Mouse (Mus musculus) kidney, adult 8-10 months (tissue): ENCODE measurements around the gene Snap47.
A peak's percentile ranks its signal among the peaks of the same experiment; 100 is the strongest.

ENCODE experiments used
- DNase-seq, 2 experiments: peaks; one replicate each; pipeline ENCODE4 v3.0.0; 2022

Gene Snap47

DNA sequence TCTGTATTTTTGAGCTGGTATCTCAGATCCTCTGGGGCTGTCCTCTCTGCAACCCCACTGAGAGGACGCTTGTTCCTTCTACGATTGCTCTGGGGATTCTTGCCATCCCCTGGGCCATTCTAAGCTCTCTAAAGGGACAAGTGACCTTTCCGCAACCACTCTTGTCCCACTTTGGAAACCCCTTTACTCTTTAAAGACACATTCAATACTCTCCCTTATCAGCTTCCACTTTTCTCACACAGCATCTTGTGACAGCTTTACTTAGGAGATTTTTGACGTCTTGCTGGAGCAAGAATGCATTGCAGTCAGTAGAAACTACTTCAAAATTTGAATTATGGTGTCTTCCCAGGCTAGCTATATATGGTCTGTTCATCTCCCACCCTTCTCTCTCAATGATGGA, at the start of gene Snap47:
Snap47 (minus strand) TSS at position 101 of the 400 bp plus-strand sequence.
- no peak for DNase-seq

DNA sequence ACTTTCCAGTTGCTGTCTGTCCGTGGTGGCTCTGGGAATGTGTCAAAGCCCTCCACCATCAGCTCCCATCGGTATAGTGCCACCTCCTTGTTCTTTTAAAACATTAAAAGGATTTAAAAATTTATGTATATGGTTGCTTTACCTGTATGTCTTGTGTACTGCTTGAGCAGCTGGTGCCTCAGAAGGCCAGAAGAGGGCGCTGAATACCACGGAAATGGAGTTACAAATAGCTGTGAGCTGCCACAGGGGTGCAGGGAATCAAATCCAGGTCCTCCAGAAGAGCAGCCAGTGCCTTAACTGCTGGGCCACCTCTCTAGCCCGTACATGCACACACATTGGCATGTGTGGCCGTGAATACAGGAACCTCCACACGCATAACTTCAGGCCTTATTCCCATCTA, 46.8 kb upstream of the Snap47 start:
- DNase-seq, result no peak

GRCm38 (mm10) chr11:59496672-59497310, 45.8 kb upstream of the Snap47 start:
- no peak for DNase-seq

DNA sequence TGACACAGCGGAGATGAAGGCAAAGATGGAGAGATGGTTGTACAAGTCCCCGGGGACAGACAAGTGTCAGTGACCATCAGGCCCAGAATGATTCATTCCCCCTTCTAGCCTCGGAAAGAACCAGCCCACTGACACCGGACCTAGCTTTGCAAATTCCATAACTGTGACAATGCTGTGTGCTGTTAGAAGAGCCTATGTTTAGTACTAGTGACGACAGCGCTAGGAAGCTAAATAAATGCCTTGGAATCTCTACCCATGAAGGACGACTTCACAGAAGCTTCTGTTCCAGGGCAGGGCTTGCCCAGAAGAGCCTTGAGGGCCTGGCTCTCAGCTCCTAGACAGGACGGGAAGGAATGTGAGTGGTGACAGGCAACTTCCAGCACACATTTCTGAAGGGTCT, 35.2 kb upstream of the Snap47 start:
- no peak for DNase-seq

GRCm38 (mm10) chr11:59485641-59486040, 34.7 kb upstream of the Snap47 start:
- DNase-seq, result no peak

- peak; percentile 42 to 60 for DNase-seq
These were observed 32.2 kb upstream of the Snap47 start for GRCm38 (mm10) chr11:59483212-59483611.

DNA sequence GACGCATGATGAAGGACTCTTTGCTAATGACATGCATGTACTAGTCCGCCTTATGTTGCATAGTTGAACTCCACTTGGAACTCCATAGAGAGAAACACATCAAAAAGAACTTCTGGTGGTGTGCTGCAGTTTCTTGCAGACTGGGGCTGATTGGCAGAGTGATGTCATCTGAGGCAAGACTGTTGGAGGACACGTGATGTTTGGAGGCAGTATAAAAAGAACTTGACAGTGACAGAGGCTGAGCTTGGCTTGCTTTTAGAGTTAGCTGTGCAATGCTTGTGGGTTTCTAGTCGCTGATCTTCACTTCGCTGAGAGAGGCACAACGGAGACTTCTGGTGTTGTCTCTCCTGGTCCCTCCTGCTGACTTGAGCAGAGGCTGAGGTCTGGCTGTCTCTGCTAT, 26.3 kb upstream of the Snap47 start:
- no peak for DNase-seq

DNA sequence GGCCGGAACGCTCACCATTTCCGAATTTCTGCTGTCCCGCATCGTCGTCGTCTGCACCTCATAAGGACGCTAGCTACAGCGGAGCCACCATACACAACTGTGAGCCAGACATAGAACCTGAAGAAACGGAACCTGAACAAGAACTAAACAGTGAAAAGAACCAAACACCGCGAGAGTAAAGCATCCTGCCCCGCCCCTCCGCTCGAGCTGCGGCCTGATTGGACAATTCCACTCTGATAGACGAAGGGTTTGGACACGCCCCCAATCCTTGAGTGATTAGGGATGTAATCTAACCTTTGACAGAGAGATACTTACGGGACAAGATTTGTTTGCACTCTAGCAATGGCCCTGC, 21.3 kb upstream of the Snap47 start, which contains the start of gene Zfp867:
Zfp867 (minus strand) TSS at position 149 of the 352 bp plus-strand sequence.
- peak; percentile 87 to 95 for DNase-seq

DNA sequence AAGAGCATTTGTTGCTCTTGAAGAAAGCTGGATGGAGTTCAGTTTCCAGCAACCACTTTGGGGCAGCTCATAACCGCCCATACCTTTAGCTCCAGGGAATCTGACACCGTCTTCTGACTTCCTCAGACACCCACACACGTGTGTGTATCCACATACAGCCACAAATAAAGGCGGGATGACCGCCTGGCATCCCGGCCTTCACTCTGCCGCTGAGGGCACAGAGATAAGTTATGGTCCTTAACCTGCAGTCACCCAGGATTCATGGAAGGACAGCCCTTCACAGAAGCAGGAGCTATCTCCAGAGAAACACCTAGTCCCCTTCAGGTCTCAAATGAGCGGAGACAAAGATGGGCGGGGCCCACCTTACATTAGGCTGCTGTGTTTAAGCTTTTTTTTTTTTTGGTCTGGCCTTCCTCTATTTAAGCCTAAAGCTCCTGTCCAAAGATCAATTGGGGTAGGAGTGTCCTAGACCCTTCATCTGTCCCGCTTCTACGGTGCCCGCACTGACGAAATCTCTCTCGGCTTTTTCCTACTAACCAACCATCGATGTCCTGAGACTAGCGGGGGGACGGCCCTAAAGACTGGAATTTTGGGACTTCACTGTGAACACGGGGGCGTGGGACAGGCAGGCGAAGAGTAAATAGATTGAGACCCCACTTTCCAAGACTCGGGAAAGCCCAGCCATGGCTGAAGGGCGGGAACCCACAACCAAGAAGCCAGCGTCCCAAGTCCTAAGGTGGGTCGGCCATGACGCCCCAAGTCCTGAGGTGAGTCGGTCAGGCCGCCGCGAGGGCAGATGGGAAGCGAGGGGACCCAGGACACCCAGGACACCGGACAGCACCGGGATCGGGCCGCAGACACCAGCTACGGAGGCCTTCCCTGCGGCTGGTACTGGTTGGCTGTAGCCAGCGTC, 20.7 kb upstream of the Snap47 start:
- DNase-seq, result no peak

- no peak for DNase-seq
These were observed 9.5 kb upstream of the Snap47 start for GRCm38 (mm10) chr11:59460459-59460858.

DNA sequence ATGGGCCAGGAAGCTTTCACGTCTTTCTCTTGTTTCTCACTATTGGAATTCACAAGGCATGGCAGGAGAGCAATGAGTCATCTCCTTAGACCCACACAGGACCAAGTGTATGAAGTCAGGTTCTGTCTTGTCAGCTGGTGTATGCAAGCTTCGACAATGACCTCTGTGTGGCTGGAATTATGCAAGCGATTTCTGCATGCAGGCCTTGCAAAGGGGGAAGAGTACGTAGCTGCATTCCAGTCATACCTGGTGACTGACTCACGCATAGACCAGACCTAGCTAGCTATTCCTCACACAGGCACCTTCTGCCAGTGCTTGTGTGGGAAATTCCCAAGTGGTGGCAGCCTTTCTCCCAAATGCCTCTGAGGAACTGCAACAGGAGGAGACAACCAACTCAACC, 8.0 kb upstream of the Snap47 start:
- peak; percentile 79 to 89 for DNase-seq

DNA sequence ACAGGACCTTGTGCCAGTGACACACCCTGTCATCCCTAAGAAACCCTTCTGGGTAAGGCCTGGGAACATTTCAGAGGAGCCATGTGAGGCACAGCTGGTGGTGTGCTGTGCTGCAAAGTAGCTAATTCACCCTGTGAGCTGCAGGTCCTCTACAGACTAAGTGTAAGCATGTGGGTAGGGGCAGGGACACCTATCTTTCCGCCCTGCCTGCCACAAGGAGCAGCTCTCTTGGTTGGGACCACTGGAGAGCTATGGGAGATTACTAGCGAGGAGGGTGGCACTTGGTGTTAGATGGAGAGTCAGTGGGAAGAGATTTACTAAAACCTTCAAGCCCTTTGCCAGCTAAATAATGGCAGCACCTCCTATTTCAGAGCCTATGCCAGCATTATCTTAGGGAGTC, 5.9 kb upstream of the Snap47 start:
- DNase-seq, result no peak

DNA sequence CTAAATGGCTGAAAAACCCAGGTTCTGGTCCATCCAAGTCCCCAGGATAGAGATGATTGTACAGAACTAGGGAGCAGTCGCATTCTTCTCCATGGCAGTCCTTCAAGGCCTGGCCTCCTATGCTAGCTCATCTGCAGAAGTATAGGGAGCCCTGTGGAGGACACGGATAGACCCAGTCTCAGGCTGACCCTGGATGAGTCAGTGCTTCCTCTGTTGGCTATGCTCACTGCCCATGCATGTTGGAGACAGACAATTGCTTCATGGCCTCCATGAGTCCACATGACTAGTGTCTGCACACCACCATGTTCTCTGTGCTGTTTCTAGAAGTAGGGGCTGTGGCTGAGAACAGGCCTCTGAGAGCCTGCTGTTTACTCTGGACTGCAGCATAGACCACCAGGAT, 5.4 kb upstream of the Snap47 start:
- DNase-seq, result no peak

DNA sequence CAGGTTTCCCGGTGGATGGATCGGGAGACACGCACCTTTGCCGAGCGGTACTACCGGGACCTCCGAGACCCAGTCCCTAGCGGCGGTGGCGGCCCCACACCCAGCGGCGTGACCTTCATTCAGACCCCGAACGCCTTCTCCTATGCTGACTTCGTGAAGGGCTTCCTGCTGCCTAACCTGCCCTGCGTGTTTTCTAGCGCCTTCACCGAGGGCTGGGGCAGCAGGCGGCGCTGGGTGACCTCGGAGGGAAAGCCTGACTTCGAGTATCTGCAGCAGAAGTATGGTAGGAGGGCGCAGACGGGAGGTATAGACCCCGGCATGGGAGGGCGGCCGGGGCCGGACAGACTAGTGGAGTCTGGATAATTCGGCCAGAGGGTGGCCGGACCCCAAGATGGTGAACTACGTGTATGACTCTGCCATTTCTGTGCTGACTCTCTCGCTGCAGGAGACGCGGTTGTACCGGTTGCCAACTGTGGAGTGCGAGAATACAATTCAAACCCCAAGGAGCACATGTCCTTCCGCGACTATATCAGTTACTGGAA, 685 bp downstream of the Snap47 start:
- peak in 1 of 2 experiments; percentile 15 for DNase-seq

DNA sequence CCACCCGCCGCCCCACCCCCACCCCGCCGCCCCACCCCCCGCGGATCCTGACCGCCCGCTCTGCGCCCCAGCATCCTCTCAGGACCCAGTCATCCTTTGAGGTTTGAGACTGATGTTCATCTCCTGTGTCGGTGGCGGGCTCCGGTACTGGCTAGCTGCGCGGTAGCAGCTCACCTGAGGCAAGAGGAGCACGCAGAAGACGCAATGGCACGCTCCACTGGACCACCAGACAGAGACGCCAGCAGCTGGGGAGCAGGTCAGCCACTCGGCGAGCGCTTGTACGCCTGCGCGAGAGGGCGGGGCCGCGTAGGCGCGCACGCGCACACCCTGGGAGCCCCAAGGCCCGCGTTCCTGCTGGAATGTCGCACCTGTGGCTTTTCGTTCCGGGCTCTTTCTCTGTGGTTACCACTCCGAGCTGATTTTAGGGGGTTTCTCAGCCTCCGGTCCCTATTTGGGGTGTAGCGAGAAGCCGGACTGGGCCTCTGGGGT, 1.2 kb downstream of the Snap47 start, which contains the start of gene Jmjd4:
Jmjd4 (plus strand) TSS at position 305 of the 489 bp plus-strand sequence.
- peak; percentile 90 to 91 for DNase-seq

DNA sequence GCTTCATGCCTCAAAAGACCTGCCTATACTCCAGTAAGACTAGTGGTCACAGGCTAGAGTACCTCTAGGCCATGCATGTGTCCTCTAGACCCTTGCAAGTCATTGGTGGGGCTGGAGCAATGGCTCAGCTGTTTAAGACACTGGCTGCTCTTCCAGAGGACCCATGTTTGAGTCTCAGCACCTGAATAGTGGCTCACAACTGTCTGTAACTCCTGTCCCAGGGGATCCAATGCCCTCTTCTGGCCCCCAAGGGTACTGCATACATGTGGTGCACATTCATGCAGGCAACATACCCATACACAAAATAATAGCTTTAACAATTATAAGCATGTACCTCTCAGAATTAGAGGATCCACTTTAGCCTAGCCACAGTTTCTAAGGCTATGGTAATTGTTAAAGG, 7.9 kb downstream of the Snap47 start:
- DNase-seq, result no peak

DNA sequence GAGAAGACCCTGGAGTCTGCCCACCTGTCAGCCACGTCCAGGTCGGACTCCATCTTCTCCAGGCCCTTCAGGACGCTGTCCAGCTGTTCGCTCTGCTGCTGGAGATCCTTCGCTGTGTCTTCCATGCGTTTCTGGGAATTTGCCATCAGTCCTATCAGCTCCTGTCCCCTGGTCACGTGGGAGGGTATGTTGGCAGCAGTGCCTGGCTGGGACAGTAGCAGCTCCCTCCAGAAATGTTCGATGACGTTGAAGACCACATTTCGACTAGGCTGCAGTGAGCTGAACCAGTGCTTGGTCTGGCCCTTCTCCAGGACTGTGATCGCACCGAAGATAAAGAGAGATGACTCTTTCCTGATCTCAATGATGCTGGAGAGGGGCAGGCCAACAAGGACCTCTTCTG, 13.0 kb downstream of the Snap47 start:
- no peak for DNase-seq

- no peak for DNase-seq
These were observed 18.7 kb downstream of the Snap47 start for GRCm38 (mm10) chr11:59432261-59432660.

DNA sequence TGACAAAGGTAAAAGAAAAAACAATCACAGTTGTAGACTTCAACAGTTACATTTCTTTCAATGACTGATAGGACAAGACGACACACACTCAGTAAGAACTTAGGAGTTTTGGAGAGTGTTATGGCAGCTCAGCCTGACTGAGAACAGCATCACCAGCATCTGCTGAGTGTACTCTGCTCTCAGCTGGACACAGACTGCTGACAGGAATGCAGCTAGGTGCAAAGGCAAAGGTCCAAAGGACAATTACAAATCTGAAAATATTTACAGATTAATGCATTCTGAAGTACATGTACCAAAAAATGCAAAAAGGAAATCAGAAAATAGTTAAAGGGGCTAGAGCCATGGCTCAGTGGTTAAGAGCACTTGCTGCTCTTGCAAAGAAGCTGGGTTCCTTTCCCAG, 21.0 kb downstream of the Snap47 start:
- DNase-seq, result peak; percentile 24 to 39

DNA sequence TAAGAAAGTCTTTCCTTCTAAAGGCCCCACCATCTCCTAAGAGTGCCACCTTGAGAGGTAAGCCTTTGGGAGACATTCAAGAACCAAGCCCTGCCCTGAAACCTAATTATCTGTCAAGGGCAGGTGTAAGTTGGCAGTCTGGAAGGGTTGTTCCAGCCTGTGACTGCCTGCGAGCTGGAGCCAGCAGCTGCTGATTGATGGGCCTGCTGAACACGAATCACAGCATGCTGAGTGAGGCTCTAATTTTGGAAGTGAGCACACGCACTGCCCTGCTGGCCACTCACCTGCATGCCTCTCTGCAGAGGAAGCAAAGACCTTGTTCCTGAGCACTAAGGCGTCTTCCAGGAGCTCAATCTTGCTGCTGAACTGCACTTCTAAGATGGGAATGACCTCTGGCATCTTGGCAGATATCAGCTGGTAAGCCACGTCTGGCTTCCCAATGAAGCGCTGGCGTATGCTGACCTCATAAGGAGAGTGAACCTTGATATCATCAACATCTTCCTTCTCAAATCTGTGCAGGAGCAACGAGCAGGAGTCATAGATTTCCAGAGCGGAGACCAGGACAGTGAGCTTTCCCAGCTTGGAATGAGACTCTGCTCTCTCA, 22.8 kb downstream of the Snap47 start:
- peak; percentile 33 to 43 for DNase-seq

GRCm38 (mm10) chr11:59425671-59426101, 25.3 kb downstream of the Snap47 start:
- DNase-seq, result no peak

DNA sequence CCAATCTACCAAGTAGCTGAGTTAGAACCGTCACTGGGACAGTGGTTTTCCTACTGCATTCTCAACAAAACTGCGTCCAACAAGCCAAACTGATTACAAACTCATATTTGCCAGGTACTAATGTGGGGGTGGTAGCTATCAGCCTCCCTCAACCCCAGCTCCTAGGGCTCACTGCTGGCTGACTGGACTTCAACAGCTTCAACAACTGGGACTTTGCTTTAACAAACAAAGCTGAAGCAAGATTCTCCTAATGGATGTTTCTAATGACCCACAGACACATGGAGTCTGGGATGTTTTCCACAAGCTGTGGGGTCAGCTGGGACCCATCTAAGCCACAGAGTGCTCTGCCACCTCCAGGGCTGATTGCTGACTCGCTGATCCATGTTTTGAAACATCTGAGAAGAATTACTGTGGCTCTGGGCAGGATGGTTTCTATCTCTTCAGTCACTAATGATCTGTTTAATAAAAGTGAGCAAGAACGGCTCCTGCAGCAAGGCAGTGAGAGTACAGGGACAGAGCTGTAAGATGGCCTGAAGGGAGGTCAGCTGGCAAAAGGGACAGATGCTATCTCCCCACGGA, 27.9 kb downstream of the Snap47 start:
- no peak for DNase-seq

DNA sequence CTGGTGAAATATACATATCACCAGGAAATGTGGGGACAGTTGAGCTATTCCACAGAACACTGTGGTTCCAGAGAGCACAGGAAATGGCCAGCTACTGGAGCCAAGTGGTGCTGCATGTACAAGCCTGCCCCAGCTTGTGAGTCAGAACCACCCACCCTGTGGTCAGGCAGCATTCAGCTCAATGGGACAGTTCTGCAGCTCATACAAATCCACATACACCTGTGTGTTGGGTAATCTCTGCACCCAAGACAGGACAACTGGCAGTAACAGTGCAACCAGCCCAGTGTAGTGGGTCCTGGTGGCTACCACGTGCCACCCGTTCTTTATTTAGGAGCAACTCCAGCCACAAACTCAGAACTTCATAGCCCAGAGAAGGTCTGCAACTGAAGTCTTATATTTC, 29.0 kb downstream of the Snap47 start:
- no peak for DNase-seq
